Mouse (Mus musculus) spleen, postnatal 10 days (tissue): ENCODE data around the gene Masp1.

Experiments
- DNase-seq, 2 experiments: peaks; one replicate each; pipeline ENCODE4 v3.0.0; 2021 to 2022; ENCODE audit warnings: low spot score in 2 of 2

The Masp1 gene

DNA sequence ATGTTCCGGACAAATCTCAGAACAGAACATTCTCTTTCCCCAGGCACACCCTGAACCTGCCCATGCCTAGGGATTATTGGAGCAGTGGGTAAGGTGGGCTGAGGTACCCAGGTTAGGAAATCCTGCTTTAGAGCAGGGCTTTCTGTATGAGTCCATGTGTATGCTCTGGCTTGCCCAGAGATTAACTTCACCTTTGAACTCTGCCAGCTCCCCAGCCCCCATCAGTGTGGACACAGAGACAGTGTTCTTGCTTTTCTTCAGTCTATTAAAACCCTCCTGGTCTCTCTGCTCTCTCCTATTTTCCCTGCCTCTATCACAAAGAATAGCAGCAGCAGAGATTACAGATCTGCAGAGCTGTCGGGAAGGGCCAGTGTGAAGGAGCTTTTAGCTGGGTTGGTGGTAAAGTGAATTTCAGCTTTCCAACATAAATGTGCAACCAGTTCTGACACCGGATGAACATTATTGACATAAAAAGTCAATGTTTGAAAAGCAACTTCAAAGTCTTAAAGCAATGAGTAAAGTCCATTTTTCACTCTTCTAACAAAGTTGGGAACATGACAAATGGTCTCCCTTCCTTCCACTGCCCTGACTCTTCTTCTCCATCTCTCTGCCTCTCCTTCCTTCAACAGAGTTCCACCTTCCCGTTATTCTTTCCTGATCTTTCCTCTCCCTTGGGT lies 56.8 kb downstream of the Masp1 start:
- DNase-seq = no peak

GRCm38 (mm10) chr16:23458906-23459588 lies 61.6 kb downstream of the Masp1 start:
- no peak for DNase-seq

- DNase-seq = no peak
These were observed 63.3 kb downstream of the Masp1 start for GRCm38 (mm10) chr16:23457338-23457737.

DNA sequence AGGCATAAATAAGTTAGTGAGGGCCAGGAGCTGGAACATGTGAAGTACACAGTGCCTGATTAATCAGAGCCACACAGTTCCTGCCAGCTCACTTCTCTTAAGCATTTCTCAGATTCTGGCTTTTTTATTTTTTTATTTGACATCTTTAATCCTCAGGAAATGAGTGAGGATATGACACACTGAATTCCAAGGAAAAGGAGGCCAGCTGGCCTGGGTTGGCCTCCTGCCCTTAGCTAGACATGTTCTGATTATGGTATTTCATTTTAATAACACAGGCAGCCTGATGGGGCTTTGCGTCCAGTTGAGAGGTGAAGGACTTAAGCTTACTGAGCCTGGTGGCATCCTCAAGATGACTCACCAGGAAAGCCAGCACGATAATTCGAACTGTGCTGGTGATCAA lies 64.1 kb downstream of the Masp1 start:
- DNase-seq = no peak

- no peak for DNase-seq
These were observed 66.2 kb downstream of the Masp1 start for GRCm38 (mm10) chr16:23454376-23454775.

GRCm38 (mm10) chr16:23452476-23452875 lies 68.1 kb downstream of the Masp1 start:
- DNase-seq = peak in 1 of 2 experiments; percentile 49

DNA sequence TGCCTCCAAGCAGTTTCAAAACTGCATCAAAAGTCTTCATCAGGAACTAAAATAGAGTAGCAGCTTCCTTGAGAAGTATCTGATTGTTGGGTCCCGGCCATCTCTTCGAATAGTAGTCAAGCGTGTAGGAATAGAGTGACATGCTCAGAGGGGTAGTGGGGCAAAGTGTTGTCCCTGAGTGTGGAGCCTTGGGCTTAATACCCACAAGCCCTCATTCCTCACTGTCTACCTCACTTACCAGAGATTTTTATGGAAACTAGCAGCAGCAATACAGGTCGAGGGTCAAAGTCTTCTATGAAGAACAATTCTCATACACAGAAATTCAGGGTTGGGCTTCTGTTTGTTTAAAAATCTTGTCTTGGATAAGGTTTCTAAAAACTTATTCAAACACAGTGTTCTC lies 69.8 kb downstream of the Masp1 start:
- DNase-seq = no peak

- no peak for DNase-seq
These were observed 70.7 kb downstream of the Masp1 start for GRCm38 (mm10) chr16:23449946-23450345.

- no peak for DNase-seq
These were observed 76.4 kb downstream of the Masp1 start for GRCm38 (mm10) chr16:23444231-23444630.

DNA sequence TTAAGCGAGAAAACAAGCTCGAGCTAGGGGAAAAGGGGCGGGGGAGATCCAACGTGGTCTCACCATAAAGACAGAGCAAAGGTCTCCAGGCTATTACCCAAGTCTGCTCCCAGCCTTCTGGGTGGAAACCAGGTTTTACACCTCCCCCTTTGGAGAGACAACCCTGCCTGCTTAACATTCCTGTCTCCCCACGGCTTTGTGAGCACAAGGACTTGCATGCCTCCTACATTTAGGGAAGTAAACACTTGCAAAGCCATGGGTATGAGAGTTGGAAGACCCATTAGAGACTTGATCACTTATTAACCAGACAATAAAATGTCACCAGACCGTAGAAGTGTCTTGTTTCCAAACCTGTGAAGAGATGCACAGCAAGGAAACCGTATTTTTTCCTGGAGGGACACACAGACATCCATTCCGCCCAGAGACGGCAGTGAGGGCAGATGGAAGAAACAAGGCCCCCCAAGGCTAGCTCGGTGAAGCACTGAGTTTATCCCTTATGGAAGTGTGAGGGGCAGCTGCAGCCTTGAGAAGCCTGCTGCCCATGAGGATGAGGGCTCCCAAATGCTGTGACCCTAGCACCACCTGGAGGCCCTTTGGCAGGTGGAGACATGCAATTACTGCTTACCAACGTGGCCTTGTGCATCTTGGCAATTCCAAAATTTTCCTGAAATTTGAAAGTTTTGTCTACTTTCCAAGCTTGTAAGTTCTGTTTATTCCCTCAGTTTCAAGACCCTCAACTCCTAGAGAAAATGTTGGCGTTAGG lies 83.0 kb downstream of the Masp1 start:
- DNase-seq = peak in 1 of 2 experiments; percentile 25

DNA sequence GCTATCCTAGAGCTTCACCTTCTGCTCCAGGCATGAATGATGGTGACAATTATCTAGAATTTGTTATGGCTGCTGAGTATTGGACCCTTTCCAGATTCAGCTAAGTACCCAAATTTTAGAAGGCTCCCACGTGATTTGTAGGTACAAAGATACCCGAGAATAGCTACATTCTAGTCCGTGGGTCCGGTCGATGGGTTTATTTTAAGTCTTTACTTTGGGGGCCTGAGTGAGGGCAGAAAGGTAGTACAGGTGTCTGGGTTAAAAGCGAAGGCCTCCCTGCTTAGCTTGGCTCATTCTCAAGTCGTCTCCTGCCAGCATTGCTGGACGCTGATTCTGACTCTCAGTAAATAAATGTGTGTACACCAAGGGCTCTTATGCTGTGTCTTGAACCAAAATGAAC lies 90.6 kb downstream of the Masp1 start:
- no peak for DNase-seq

DNA sequence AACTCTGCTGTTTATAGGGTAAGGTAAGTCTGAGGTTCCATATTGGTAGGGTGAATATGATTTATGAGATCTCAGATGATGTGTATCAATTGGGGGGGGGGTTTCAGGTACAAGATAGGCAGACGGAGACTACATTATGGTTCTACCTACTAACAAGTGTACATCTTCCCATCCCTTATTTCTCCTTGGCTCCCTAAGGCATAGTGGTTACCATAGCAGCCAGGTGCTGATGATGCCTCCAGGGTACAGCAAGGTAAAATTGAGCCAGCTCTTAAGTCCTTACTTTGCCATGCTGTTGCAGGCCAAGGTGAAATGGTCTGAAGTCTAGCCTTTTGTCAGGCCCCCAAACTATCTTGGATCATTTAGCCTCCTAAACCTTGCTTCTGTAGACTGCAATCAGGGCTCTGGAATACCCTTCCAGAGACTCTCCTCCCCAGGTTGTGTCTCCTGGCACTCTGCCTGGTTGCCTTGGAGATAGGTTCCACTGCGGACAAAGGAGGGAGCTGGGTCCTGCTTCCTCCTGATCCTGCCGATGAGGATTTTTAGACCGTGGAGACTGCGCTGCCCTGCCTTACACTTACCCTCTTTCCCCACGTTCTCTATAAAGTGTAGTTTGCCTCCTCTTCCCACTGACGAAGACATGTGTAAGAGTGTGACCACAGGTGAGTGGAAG lies 91.8 kb downstream of the Masp1 start, which contains the start of gene Rtp1:
Gene Rtp1 (plus strand): TSS at position 487 of the 673 bp plus-strand sequence.
- DNase-seq = no peak

DNA sequence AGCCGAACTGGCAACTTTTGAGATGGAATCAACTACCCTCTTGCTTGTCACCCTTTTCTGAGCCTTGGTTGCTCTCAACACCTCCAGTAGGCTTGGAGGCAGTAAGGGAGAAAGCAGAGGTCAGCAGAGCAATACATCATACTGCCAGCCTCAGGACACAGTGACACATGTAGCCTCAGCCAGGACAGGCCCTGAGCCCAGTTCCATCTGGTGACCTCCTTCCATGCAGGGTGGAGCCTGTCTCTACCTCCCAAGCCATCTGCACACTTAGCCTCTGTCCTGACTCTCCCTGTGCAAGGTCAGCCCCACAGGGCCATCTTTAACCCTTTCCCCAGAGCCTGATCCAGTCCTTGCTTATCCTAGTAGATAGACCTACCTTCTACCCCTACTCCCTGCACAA lies 92.9 kb downstream of the Masp1 start:
- no peak for DNase-seq

DNA sequence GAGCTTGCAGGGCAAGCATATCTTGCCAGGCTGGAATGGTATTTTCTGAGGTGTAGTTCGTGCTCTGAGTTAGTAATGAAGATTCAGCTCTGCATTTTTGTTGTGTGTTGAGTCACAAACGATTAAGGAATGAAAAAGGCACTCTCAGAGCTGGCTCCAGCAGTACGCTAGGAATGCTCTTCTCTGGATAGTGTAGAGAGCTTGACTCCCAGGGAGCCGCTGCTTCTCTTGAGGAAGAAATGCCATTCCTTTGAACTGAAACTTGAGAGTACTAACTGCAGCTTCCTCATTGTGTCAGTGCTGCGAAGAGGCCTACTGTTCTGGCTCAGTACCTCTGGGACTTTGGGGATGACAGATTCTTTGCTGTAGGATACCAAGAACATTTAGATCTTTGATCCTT lies 96.8 kb downstream of the Masp1 start:
- no peak for DNase-seq

DNA sequence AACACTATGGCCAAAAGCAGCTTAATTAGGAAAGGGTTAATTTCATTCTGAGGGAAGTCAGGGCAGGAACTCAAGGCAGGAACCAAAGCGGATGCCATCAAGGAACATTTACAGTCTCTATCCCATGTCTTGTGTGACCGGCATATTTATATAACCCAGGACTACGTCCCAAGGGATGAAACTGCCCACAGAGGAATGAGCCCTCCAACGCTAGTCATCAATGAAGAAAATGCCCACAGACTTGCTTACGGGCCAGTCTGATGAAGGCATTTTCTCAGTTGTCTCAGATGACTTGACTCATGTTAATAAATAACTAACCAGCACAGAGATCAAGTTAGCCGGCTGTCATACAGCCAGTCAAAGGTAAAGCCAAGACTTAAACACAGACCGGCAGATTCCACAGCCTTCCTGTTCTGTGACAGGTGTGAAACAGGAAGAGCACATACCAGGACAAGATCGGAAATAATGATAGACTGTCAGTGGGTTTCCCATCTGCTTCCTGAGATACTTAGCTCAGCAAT lies 101.0 kb downstream of the Masp1 start:
- no peak for DNase-seq

DNA sequence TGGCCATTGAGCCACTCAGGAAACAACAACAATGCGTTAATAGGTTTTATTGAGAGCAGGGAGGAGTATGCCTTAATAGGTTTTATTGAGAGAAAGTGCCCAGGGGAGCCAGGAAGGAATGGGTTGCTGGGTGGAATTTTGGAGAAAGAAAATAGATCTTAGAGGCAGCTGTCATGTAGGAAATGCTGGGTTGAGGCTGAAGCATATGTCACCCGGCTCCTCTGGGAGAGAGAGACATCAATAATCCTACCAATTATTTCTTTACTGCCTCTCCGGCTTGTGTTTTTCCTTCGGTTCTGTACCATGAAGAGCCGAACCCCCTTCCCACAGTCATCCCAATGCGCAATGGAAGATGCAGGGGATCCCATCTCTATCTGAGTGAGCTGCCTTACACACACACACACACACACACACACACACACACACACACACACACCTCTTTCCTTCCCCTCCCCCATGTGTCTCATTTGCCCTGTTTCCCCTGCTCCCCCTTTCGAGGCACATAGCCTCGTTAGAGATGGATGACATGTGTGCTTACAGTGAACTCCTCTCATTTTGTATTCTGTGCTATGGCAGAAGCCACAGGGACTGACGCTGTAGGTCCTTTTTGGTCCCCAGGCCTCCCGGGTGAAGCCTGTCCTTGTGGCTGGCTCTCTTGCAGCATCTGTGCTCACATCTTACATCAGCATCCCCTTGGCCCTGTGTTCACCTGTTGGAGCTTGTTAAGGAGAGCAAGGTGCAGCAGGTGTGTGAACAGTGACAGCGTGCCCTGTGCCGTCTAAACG lies 103.0 kb downstream of the Masp1 start:
- no peak for DNase-seq

DNA sequence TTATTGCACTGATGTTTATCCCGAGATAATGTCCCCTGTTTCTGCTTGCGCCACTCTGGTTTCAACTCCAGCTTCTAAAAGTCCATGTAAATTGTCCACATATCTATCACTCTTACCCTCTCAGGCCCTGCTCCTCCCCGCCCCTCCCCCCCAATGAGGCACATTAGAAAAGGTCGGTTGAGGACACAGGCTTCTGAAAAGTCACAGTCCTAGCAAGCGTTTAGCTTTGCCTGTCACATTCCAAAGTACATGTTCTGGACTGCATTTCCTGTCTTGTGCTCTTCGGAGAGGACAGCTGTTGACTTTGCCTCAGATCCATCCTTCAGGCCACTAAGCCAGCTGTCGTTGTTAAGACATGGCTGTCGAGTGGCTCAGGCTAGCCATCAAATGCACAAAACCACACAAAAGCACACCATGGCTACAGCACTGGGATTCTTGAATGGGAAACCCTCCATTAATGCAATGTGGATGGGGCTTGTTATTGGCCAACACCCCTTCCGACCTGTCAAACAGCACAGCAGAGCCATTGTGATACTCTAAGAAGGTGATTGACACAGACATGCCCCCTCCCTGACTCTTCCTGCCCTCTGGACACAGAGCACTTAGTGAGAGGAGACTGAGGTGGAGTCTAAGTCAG lies 103.8 kb downstream of the Masp1 start:
- DNase-seq = no peak

GRCm38 (mm10) chr16:23416261-23416656 lies 104.4 kb downstream of the Masp1 start:
- DNase-seq = no peak

- no peak for DNase-seq
These were observed 107.7 kb downstream of the Masp1 start for GRCm38 (mm10) chr16:23412930-23413329.

DNA sequence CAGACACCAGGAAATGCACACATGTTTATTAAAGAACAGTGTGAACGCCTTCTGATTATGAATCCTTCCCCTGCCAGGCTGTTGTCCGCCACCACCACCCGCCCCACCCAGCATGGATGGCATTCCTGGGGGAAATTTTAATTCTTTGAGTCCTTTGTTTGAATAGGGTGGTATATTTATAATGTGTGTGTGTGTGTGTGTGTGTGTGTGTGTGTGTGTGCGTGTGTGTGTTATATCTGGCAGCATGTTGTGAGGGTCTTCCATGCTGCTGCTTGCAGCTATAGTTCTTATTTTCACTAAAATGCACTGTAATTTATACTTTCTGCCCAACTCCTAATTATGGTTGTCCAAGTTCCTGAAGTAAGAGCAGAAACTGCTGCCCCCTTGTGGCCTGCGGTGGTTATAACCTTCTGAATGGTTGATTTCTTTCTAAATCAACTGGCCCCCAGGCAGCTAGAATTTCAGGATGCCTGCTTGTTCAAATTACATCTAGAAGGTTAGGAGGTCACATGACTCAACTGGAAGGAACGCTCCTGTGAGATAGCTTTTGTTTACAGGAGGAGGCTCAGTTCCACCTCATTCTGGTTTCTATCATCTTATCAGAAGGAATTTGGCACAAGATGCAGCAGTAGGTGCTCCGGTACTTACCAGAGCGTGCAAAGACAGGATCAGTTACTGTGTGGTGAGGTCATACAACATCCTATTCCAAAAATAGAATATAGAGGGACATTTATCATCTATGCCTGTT lies 117.4 kb downstream of the Masp1 start:
- DNase-seq = peak; percentile 57 to 82
